Mouse (Mus musculus) megakaryocyte, embryonic 14.5 days (primary cell): ENCODE measurements around the gene 9530003J23Rik.
"Not testable (repeated sequence)": the region's sequence is repeated elsewhere in the genome, so short reads cannot be mapped to it uniquely, and the experiment has no call there.

ENCODE experiments used
- FLI1 ChIP-seq: IDR thresholded peaks from 2 replicates; pipeline ENCODE4 v1.6.1; 2012; ENCODE audit warnings: low read length, inconsistent platforms, mixed read lengths
- GATA1 ChIP-seq: IDR thresholded peaks from 3 replicates; pipeline ENCODE4 v1.6.1; 2012; ENCODE audit warnings: mixed read lengths, low read length, inconsistent platforms, borderline replicate concordance

GRCm38 (mm10) chr10:117278510-117278909, 40.0 kb upstream of the 9530003J23Rik start:
- TF ChIP-seq GATA1, FLI1: not testable (repeated sequence)
